Mouse (Mus musculus): ENCODE data around the gene Rhox4e.
"Not testable (repeated sequence)": the region's sequence is repeated elsewhere in the genome, so short reads cannot be mapped to it uniquely, and the experiment has no call there.

Gene Rhox4e

GRCm38 (mm10) chrX:37557112-37557511, at the start of gene Rhox4e:
Gene Rhox4e, plus strand, starts transcription at chrX:37557412.
- DNase-seq (ENCODE audit: low spot score in 2 of 2): not testable (repeated sequence)

DNA sequence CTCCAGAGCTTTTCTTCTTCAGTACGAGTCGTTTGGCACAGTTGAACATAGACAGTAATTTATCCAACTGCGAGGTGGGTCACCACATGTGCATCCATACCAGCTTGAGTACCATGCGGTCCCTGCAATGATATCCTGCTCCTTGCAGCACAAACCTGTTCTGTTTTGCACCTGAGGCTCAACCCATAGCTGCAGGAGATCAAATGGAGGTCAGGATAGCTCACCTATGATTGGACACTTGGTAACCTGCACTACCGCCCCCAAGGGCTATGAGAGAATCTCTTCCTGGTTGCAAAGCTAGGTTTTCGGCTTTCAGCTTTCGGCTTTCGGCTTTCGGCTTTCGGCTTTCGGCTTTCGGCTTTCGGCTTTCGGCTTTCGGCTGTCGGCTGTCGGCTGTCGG, 43.2 kb upstream of the Rhox4e start, which contains the start of gene Rhox4d:
TSS of gene Rhox4d (plus strand) at position 301 of the 400 bp plus-strand sequence.
- not testable (repeated sequence) for DNase-seq (ENCODE audit: low spot score in 2 of 2)

GRCm38 (mm10) chrX:37530152-37530551, 27.1 kb upstream of the Rhox4e start, which contains the start of gene Rhox2e:
Gene Rhox2e, plus strand, starts transcription at chrX:37530452.
- DNase-seq (ENCODE audit: low spot score in 2 of 2): not testable (repeated sequence)

GRCm38 (mm10) chrX:37541719-37542118, 15.5 kb upstream of the Rhox4e start, which contains the start of gene Rhox3e:
Gene Rhox3e, plus strand, starts transcription at chrX:37542019.
- DNase-seq (ENCODE audit: low spot score in 2 of 2): not testable (repeated sequence)

DNA sequence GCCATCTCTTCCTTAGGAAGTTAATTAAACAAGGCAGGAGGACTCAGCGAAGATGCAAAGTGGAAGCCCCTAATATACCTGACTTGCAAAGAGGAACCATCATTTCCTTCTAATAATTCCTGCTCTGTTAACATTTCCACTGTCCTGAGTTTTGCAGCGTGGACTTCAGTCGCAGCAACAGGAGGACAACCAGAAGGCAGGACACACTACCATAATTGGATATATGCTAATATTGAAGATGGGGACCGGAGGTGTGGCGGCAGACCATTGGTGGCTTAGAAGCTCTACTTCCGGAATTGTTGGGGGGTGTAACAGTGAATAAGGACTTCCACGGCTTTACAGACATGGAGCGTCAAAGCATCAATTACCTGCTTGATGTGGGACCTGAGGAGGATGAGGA, 13.9 kb downstream of the Rhox4e start, which contains the start of gene Rhox2f:
TSS of gene Rhox2f (plus strand) at position 301 of the 400 bp plus-strand sequence.
- DNase-seq (ENCODE audit: low spot score in 2 of 2): not testable (repeated sequence)

DNA sequence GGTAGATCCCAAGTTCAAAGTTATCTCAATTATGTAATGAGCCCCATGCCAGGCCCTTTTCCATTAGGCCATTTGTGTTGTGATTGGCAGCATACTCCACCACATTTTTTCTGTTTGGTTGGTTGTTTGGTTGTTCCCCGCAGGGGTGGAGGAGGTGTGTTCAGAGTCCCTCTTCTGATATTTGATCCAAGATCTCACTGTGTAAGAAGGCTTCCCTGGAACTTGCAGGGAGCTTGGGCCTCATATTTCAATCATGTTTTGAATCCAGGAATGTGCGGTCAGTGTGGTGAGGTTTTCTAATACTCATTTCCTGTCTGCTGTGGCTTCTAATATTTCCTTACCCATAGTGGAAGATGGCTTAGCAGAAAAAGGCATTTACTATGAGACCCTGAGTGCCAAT, 15.4 kb downstream of the Rhox4e start:
- not testable (repeated sequence) for DNase-seq (ENCODE audit: low spot score in 2 of 2)

DNA sequence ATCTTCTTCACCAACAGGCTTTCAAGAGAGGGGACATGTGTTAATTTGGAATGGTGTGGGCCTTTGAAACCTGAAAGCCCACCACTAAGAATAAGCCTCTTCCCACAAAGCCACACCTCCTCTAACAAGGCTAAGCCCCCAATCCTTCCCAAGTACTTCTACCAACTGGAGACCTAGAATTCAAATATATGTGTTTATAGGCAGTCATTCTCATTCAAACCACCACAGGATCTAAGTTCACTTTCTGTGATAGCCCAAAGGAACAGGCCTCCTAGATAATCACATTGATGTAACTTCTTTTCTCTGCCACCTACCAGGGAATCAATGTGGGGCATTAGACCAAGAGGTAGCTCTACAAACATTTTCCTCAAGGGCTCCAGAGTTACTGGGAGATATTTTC, 23.5 kb downstream of the Rhox4e start, which contains the start of gene Rhox3f:
TSS of gene Rhox3f (plus strand) at position 301 of the 400 bp plus-strand sequence.
- DNase-seq (ENCODE audit: low spot score in 2 of 2): not testable (repeated sequence)

DNA sequence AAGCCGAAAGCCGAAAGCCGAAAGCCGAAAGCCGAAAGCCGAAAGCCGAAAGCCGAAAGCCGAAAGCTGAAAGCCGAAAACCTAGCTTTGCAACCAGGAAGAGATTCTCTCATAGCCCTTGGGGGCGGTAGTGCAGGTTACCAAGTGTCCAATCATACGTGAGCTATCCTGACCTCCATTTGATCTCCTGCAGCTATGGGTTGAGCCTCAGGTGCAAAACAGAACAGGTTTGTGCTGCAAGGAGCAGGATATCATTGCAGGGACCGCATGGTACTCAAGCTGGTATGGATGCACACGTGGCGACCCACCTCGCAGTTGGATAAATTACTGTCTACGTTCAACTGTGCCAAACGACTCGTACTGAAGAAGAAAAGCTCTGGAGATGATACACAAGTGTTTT, 50.4 kb downstream of the Rhox4e start, which contains the start of gene Rhox4f:
TSS of gene Rhox4f (minus strand) at position 101 of the 400 bp plus-strand sequence.
- DNase-seq (ENCODE audit: low spot score in 2 of 2): not testable (repeated sequence)

Measured in urinary bladder, adult 18-20 months (tissue).